Mouse (Mus musculus) liver, embryonic 11.5 days (tissue): ENCODE results near the gene Hexim2. TPM values are rescaled to one million over a fixed set of nuclear protein-coding genes. Genes with fewer than 3 reads are reported as not detected.

Experiments
- ATAC-seq: fragments of 200-750 bp; cut with Nextera tagmentation; replicated peaks from 2 replicates; pipeline ENCODE4 v1.8.0; 2017; ENCODE audit warnings: moderate number of reproducible peaks, mild to moderate bottlenecking, moderate TSS enrichment, moderate library complexity; ENCODE audit not compliant: low FRiP score
- DNase-seq: peaks from one replicate; pipeline ENCODE4 v3.0.0-alpha.2; 2017; ENCODE audit warnings: low spot score
- H3K27ac ChIP-seq: fragments of 300-500 bp; sonication (generic); 2 replicates; pipeline ENCODE4 v1.5.1; 2014; ENCODE audit warnings: mild to moderate bottlenecking, low read depth, low read length, control low read depth
- H3K27me3 ChIP-seq: fragments of 300-500 bp; sonication (generic); replicated peaks from 2 replicates; pipeline ENCODE4 v1.6.1; 2014; ENCODE audit warnings: low read length, mixed read lengths; ENCODE audit not compliant: control insufficient read depth, insufficient read depth
- H3K36me3 ChIP-seq: fragments of 300-500 bp; sonication (generic); 2 replicates; pipeline ENCODE4 v1.6.1; 2014; ENCODE audit warnings: mild to moderate bottlenecking, low read length, moderate library complexity, mixed read lengths; ENCODE audit not compliant: control insufficient read depth, insufficient read depth
- H3K4me1 ChIP-seq: fragments of 300-500 bp; sonication (generic); replicated peaks from 2 replicates; pipeline ENCODE4 v1.6.1; 2014; ENCODE audit warnings: low read length, mixed read lengths; ENCODE audit not compliant: control insufficient read depth, insufficient read depth
- H3K4me2 ChIP-seq: fragments of 300-500 bp; sonication (generic); 2 replicates; pipeline ENCODE4 v1.6.1; 2014; ENCODE audit warnings: mild to moderate bottlenecking, control low read depth, moderate library complexity
- H3K4me3 ChIP-seq: fragments of 300-500 bp; sonication (generic); 2 replicates; pipeline ENCODE4 v1.5.1; 2014; ENCODE audit warnings: low read depth, low read length, control low read depth
- H3K9ac ChIP-seq: fragments of 300-500 bp; sonication (generic); 2 replicates; pipeline ENCODE4 v1.6.1; 2014; ENCODE audit warnings: low read depth, low read length, control low read depth
- H3K9me3 ChIP-seq: fragments of 300-500 bp; sonication (generic); 2 replicates; pipeline ENCODE4 v1.6.1; 2016; ENCODE audit warnings: low read length, inconsistent platforms, mixed read lengths; ENCODE audit not compliant: control insufficient read depth
- WGBS: fragments of 180-500 bp; shearing (Covaris S2); extraction: QIAGEN DNeasy Blood & Tissue Kit; methylation state at CpG from one replicate; pipeline ENCODE4 v1.1.7; 2014; 5-methylcytosine and 5-hydroxymethylcytosine counted together
- polyA plus RNA-seq: library from polyadenylated mRNA; unstranded; fragments of >200 nt; fragmentation: Nextera tagmentation; extraction: Ambion mirVana; gene quantifications from 2 replicates; pipeline ENCODE4 v1.2.1, GENCODE M21; 2014

The Hexim2 gene
- polyA plus RNA-seq, 1 experiment from 2014 or later, result 13.8 TPM

DNA sequence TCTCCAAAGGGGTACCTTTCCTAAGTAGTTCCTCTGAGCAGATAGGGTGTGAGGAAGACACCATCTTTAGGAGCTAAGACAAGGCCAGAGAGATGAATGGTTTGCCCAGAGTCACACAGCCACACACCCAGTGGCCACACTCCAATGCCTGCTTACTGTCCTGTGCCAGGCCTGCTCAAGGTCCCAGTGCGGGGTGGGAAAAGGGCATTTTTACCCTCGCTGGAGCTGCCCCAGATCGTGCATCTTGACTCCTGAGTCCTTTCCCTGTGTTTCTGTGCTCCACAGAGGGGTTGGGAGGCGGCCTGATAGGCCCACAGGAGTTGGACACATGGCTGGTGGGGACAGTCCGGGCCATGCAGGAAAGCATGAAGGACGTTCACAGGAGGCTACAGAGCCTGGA lies 26.4 kb upstream of the Hexim2 start:
- H3K36me3 ChIP-seq, result no peaks in the 10 kb centered on the region
- DNase-seq (no peak), ATAC-seq (no peak)
- H3K27ac ChIP-seq, result peak overlapping the region; percentile 55
- no peaks in the 10 kb centered on the region for H3K9me3 ChIP-seq
- 0 out of 2 replicates have a peak overlapping the region, but pooled peaks have one; percentile 76 for H3K9ac ChIP-seq
- H3K4me2 ChIP-seq, result peak overlapping the region; percentile 17; the same call in 1 of the 2 replicates
- H3K4me3 ChIP-seq, result no peak overlapping the region
- H3K27me3 ChIP-seq, result peaks cover 14% of the 10 kb centered on the region
- H3K4me1 ChIP-seq, result peaks cover 47% of the 10 kb centered on the region
- 83% methylated on average over 6 of the region's 6 CpGs for WGBS

DNA sequence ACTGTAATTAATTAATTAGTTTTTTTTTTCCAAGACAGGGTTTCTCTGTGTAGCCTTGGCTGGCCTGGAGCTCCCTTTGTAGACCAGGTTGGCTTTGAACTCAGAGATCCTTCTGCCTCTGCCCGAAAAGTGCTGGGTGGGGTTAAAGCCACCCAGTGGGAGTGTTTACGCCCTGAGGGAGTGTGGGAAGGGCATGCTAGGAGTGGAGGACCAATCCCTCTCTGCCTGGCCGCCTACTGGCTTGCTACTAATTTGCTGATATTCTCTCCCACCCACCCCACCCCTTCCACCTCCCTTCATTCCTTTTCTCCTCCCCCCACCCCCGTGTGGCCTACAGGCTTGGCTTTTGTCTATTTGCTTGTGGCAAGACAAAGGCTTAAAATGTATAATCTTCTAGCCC lies 25.8 kb upstream of the Hexim2 start:
- Histone ChIP-seq H3K9me3 (no peaks in the 10 kb centered on the region), H3K4me1 (peaks cover 49% of the 10 kb centered on the region), H3K36me3 (no peaks in the 10 kb centered on the region), H3K4me3 (no peak overlapping the region), H3K27ac (peak overlapping the region; percentile 9; the same call in 1 of the 2 replicates), H3K9ac (no peak overlapping the region), H3K27me3 (peaks cover 11% of the 10 kb centered on the region), H3K4me2 (no peak overlapping the region; the same call in 1 of the 2 replicates)
- no peak for DNase-seq
- WGBS, result 57% methylated on average over 4 of the region's 4 CpGs
- ATAC-seq, result peak; percentile 35; the same call in 1 of the 2 replicates

DNA sequence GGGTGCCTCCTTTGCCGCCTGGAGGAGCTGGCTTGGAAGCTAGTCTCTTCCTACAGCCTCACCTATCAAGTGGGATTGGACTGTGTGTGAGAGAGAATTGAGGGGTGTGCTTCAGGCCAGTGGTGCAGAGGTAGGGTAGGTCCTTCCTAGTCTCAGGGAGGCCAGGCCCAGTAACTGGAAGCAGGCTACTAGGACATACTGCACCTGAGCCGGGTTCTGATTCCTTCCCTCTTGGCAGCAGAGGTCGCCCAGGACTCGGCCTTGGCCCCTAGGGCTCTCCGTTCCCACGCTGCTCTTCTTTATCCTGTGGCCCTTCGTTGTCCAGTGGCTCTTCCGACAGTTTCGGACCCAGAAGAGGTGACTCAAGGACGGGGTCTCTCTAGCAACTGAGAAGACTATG lies 20.9 kb upstream of the Hexim2 start:
- Histone ChIP-seq H3K4me1 (peaks cover 20% of the 10 kb centered on the region), H3K4me2 (peak overlapping the region; percentile 70), H3K9me3 (no peaks in the 10 kb centered on the region), H3K9ac (peak overlapping the region; percentile 52; the same call in 1 of the 2 replicates), H3K27me3 (peaks cover 2% of the 10 kb centered on the region; the same call in 1 of the 2 replicates), H3K4me3 (peak overlapping the region; percentile 35; the same call in 1 of the 2 replicates), H3K27ac (no peak overlapping the region), H3K36me3 (no peaks in the 10 kb centered on the region)
- no peak for ATAC-seq
- 34% methylated on average over 10 of the region's 10 CpGs for WGBS
- peak; percentile 29 for DNase-seq

DNA sequence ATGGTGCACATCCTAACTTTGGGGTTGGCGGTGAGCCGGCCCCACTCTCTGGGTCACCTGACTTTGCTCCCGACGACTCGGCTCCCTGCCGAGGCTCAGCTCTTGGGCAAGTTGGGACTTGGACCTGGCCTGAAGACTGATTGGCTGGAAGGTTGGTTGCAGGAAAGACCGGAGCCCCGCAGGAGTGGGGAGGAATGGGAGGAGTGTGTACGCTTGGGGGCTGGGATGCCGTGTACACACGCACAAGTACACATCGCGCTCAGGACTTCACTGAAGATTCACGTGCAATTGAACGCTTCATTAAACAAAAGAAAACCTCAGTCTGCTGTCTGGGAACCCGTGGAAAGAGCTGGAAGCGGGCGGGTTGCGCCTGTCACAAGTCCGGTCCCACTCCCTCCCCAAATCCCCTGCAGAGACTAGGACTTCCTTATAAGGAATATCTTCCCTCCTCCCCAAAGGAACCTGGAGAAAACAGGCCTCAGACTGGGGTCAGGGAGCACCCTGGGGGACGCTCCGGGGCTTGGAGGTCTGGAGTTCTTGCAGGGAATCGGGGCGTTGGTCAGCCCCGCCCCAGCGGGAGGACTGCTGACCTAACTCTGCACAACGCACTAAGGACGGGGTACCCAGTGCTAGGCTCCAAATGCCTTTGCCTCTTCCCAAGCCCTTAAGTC lies 20.2 kb upstream of the Hexim2 start:
- Histone ChIP-seq H3K4me3 (peak overlapping the region; percentile 35), H3K27ac (no peak overlapping the region), H3K36me3 (no peaks in the 10 kb centered on the region), H3K9me3 (no peaks in the 10 kb centered on the region), H3K4me2 (peak overlapping the region; percentile 70), H3K4me1 (peaks cover 16% of the 10 kb centered on the region), H3K9ac (peak overlapping the region; percentile 52), H3K27me3 (peaks cover 2% of the 10 kb centered on the region; the same call in 1 of the 2 replicates)
- 6% methylated on average over 28 of the region's 28 CpGs for WGBS
- ATAC-seq (no peak), DNase-seq (peak; percentile 51)

DNA sequence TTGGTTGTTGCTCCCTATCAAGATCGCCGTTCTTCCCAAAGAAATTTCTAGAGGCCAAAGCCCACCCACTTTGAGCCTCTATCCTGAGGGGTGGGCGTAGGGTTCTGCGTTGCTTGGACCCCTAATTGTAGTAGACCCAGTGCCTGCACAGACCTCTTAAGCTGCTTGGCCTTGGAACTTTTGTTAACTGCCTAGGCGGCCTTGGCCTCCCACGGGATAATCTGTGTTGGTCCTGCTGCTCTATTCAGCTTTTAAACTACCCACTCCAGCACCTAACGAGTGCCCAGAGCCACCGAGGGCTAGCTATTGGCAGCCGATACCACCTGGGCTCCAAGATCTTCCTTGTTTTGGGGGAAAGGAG lies 19.7 kb upstream of the Hexim2 start:
- DNase-seq, result no peak
- WGBS, result 38% methylated on average over 9 of the region's 9 CpGs
- peaks cover 2% of the 10 kb centered on the region; the same call in 1 of the 2 replicates for H3K27me3 ChIP-seq
- peak overlapping the region; percentile 23; the same call in 1 of the 2 replicates for H3K9ac ChIP-seq
- H3K9me3 ChIP-seq, result no peaks in the 10 kb centered on the region
- peaks cover 19% of the 10 kb centered on the region for H3K4me1 ChIP-seq
- peak overlapping the region; percentile 70 for H3K4me2 ChIP-seq
- H3K27ac ChIP-seq, result no peak overlapping the region
- H3K36me3 ChIP-seq, result no peaks in the 10 kb centered on the region
- H3K4me3 ChIP-seq, result peak overlapping the region; percentile 35
- ATAC-seq, result no peak

DNA sequence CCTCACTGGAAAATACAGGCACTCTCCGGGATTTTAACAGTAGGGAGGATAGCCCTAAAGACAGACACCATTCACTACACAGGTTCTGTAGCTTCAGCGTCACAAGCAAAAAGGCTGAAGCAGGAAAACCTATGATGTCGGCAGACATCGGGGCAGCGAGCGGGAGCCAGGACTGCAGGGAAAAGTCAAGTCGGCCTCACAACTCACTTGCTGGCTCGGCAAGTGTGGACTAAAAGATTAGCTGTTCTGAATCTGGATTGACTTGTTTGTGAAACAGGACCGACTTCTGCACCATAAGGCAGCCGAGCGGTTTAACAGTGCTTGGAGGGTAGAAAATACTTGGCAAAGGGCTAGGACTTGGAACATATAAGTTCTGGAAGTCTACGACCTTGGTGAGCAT lies 19.2 kb upstream of the Hexim2 start:
- H3K9me3 ChIP-seq, result no peaks in the 10 kb centered on the region
- H3K27ac ChIP-seq, result no peak overlapping the region
- H3K4me3 ChIP-seq, result no peak overlapping the region
- peaks cover 22% of the 10 kb centered on the region for H3K4me1 ChIP-seq
- H3K9ac ChIP-seq, result no peak overlapping the region
- peaks cover 2% of the 10 kb centered on the region; the same call in 1 of the 2 replicates for H3K27me3 ChIP-seq
- no peaks in the 10 kb centered on the region for H3K36me3 ChIP-seq
- H3K4me2 ChIP-seq, result no peak overlapping the region
- no peak for ATAC-seq
- 58% methylated on average over 12 of the region's 12 CpGs for WGBS
- no peak for DNase-seq

DNA sequence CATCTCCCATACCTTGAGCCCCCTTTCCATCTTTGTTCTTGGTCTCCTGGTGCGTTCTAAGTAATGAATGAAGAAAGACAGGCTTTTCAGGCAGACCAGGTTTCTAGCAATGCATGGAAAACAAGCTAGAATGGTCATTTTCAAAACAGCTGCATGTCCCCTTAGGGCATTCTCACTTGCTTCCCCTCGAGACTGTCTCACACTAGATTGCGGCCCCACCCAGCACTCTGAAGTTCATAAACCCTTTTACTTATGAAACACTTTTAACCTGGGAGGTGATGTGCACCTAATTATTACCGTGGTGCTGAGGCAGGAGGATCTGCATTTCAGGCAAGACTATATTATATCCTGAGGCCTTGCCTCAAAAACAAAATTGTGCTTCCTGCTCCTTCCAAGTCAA lies 18.5 kb upstream of the Hexim2 start:
- Histone ChIP-seq H3K36me3 (no peaks in the 10 kb centered on the region), H3K4me2 (no peak overlapping the region), H3K27me3 (peaks cover 2% of the 10 kb centered on the region; the same call in 1 of the 2 replicates), H3K27ac (no peak overlapping the region), H3K4me1 (peaks cover 29% of the 10 kb centered on the region), H3K4me3 (no peak overlapping the region), H3K9ac (no peak overlapping the region), H3K9me3 (no peaks in the 10 kb centered on the region)
- DNase-seq (no peak), ATAC-seq (no peak)
- 81% methylated on average over 4 of the region's 4 CpGs for WGBS

DNA sequence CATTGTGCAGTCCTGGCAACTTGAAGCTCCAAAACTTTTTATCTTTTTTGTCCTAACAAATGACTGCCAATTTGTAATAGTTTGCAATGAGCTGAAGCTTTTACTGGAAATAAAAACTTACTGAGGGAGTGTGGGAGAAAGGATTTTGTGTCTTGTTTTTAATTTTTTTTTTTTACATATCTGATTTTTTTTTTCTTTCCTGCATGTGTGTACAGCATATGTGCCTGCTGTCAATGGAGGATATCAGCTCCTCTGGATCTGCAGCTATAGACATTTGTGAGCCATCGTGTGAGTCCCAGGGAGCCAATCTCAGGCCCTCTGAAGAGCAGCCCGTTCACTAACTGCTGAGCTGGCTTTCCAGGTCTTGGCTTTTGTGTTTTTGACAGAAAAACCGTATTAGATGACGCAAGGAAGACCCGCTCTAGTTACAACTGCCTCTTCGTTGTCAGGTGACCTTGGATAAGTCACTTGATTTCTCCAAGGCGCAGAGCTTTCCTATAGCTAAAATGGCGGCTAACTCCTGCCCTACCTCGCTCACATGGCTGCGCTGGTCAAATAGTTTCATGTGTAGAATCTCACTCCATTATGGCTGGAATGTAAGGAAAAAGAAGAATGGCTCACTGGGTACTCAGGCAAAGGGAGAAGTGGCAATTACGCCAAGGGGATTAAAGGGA lies 17.8 kb upstream of the Hexim2 start:
- peaks cover 31% of the 10 kb centered on the region for H3K4me1 ChIP-seq
- H3K9me3 ChIP-seq, result no peaks in the 10 kb centered on the region
- no peak for DNase-seq
- no peaks in the 10 kb centered on the region for H3K36me3 ChIP-seq
- no peak for ATAC-seq
- H3K4me3 ChIP-seq, result peak overlapping the region; percentile 75
- H3K4me2 ChIP-seq, result peak overlapping the region; percentile 61
- H3K27me3 ChIP-seq, result peaks cover 2% of the 10 kb centered on the region; the same call in 1 of the 2 replicates
- H3K9ac ChIP-seq, result peak overlapping the region; percentile 68
- H3K27ac ChIP-seq, result peak overlapping the region; percentile 74; the same call in 1 of the 2 replicates
- 78% methylated on average over 11 of the region's 11 CpGs for WGBS
